Mouse (Mus musculus) lung, postnatal 0 days (tissue): ENCODE results near the gene Tango6.

Experiments
- CTCF ChIP-seq: IDR thresholded peaks from 2 replicates; pipeline ENCODE4 v1.5.1; 2016; ENCODE audit warnings: antibody characterized with exemption, mild to moderate bottlenecking
- EP300 ChIP-seq: IDR thresholded peaks from 2 replicates; pipeline ENCODE4 v1.6.1; 2016; ENCODE audit warnings: antibody characterized with exemption, mild to moderate bottlenecking, control low read depth

DNA sequence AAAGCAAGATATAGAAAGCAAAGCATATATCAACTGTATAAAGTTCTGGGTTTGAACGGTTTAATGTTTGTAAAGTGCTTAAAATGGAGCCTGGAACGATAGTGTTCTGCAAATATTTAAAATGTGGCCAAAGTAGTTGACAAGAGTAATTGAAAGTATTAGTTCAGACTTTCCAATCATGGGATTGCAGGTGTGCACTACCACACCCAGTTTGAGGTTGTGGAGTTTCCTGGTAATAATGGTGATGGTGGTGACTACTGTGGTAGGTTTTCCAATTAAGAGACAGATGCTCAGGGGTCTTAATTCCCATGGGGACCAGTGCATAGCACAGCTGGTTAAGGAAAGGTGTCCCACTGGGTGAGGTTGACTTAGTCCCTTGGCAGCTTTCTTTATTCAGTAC is 36.7 kb upstream of the Tango6 start:
- TF ChIP-seq EP300 (no peak; the same call in 1 of the 2 replicates), CTCF (no peak)
